Mouse (Mus musculus): Measurements from ENCODE around the gene B130006D01Rik.

DNA sequence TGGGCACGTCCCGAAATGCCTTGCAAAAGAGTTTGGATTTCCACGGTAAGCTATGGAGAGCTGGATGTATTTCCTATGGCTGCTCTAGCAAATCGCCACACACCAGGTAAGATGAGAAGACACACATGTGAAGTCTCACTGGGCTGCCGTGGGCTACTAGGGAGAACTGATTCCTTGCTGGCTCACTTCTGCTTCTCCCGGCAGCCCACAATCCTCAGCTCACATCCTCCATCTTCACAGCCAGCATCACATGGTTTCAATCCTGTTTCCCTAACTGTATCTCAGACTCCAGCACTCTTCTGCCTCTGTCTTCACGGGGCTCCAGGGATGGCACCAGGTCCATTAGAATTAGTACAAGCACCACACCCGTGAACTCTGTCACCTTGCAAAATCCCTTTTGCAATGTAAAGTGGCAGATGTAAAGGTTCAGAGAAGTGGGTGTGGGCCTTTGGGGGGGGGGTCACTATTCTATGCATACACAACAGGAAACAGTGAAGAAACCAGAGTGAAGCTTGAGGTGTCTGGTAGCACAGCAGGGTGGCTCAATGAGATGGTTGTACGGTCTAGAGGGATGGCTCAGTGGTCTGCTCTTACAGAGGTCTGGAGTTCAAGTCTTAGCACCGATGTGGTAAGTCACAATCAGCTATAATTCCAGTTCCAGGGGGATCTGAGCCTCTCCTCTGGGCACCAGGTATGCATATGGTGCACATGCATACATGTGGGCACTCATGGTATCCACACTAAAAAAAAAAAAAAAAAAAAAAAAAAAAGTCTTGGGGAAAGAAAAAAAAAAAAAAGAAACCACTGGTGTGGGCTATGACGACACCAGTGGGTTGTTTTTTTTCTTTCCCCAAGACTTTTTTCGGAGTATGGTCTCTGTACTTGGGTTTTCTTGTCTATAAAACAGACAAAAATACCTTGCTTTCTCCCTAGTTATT is 19.1 kb upstream of the B130006D01Rik start:
- TF ChIP-seq POLR2A (IDR thresholded peaks at IDR 0.05; ENCODE audit: extremely low read depth, insufficient read depth, low read length) (no peak), CTCF (IDR thresholded peaks at IDR 0.05; ENCODE audit: low read depth, low read length) (no peak)
